Mouse (Mus musculus) left cerebral cortex, postnatal 36 days (tissue): Measurements from ENCODE around the gene Eed. TPM values are rescaled to one million over a fixed set of nuclear protein-coding genes. Genes with fewer than 3 reads are reported as not detected.
A peak's percentile ranks its signal among the peaks of the same experiment; 100 is the strongest.

Experiments used
- DNase-seq, 2 experiments: peaks; one replicate each; pipeline ENCODE4 v3.0.0; 2021 to 2022; ENCODE audit warnings: low spot score in 2 of 2, mixed read lengths in 1 of 2
- intact Hi-C: fragments of 180-260 bp; cut with DNase I; formaldehyde crosslinking; loops from one replicate; pipeline ENCODE4 v1.15.1; 2025
- total RNA-seq, 2 experiments: library from RNA; stranded (reverse); gene quantifications; 2 replicates each; pipeline ENCODE4 v1.2.3; 2021

Eed gene
- total RNA-seq, 2 experiments from 2014 or later: 27.6 to 47.0 TPM

- intact Hi-C loops: no loop called here
- no peak for DNase-seq
These were observed 64.1 kb downstream of the Eed start for GRCm38 (mm10) chr7:89916711-89917110.

- intact Hi-C loops: no loop called here
These were observed 67.2 kb downstream of the Eed start for GRCm38 (mm10) chr7:89913432-89914158.

GRCm38 (mm10) chr7:89912356-89912755 lies 68.4 kb downstream of the Eed start:
- intact Hi-C loops: no loop called here

More at GRCm38 (mm10) chr7:89913432-89914158, 67.2 kb downstream of the Eed start:
- DNase-seq: no peak

GRCm38 (mm10) chr7:89909711-89910110 lies 71.1 kb downstream of the Eed start:
- intact Hi-C loops: loop anchor here (5.0 kb wide), 1 partner anchor 432 kb away; no protein-coding TSS in a partner anchor
- DNase-seq: no peak

More at GRCm38 (mm10) chr7:89912356-89912755, 68.4 kb downstream of the Eed start:
- no peak for DNase-seq

- no peak for DNase-seq
- intact Hi-C loops: loop anchor here (5.0 kb wide), 1 partner anchor 432 kb away; no protein-coding TSS in a partner anchor
These were observed 71.7 kb downstream of the Eed start for GRCm38 (mm10) chr7:89908899-89909621.

DNA sequence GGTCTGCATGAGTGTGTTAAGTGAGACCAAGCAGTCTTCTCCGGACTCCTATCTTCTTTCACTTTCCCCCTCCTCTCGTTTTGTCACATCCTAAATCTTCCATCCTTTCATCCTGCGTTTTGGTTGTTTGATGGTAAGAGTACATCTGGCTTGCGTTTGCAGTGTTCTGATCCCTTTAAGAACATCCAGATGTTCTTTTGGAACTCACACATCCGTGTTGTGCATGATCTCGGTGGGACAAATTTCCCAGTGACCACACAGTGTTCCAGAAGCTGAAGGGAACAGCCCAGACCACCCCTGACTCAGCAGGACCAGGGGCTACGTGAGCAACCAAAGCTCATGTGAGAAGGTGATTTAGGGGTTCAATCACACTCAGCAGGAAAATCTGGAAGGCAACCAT lies 72.4 kb downstream of the Eed start:
- DNase-seq: no peak
- intact Hi-C loops: loop anchor here (5.0 kb wide), 1 partner anchor 431 kb away; no protein-coding TSS in a partner anchor

GRCm38 (mm10) chr7:89907950-89908349 lies 72.8 kb downstream of the Eed start:
- peak; percentile 43 to 72 for DNase-seq
- intact Hi-C loops: loop anchor here (5.0 kb wide), 1 partner anchor 431 kb away; no protein-coding TSS in a partner anchor

Other genes starting within 250 kb of the Eed start
- under 1 TPM; 0.25 to 0.70 TPM for gene Ccdc81, start 77.4 kb downstream of the Eed start, total RNA-seq
- gene Hikeshi, start 39.8 kb downstream of the Eed start, total RNA-seq: 10 to 100 TPM; 93.2 to 99.4 TPM
- 100 to 1,000 TPM; 132 to 152 TPM for gene Picalm, start 149.2 kb upstream of the Eed start, total RNA-seq